8 mouse cellular contexts compared by ENCODE assay signal in the genomic region with DNA sequence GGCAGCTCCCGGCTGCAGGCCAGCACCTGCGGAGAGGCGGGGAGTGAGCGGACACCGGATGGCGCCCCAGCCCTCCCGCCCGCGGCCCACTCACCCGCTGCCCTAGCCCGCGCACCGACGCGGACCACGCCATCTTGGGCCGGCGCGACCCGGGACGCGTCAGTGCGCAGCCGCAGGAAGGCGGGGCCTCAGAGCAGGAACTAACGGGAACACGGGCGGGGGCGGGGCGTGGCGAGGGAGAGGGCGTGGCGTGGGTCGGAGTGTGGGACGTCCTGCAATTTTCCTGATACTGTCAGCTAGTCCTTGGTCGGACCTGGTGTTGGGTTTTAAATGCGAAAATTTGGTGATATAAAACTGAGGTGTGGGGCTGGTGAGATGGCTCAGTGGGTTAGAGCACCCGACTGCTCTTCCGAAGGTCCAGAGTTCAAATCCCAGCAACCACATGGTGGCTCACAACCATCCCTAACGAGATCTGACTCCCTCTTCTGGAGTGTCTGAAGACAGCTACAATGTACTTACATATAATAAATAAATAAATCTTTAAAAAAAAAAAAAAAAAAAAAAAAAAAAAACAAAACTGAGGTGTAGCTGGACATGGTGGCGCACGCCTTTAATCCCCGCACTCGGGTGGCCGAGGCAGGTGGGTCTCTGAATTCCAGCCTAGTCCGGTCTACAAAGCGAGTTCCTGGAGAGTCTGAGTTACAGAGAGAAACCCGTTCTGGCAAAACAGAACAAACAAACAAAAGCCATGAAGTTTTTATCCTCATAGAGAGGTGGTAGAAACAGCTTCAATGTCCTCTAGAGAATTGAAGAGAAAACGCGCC. TPM values are rescaled to one million over a fixed set of nuclear protein-coding genes. Genes with fewer than 3 reads are reported as not detected.
DNase-seq lines count a peak whose midpoint lies in the region; ATAC-seq and TF ChIP-seq lines count a peak whose summit lies in the region.

No protein-coding gene starts in this region.

- H3K27me3 ChIP-seq in C2C12 (ENCODE audit: control insufficient read depth, insufficient read depth, insufficient read length): no peaks in the 10 kb centered on the region
- no peaks in the 10 kb centered on the region for H3K27me3 ChIP-seq in heart, embryonic 10.5 days (ENCODE audit: insufficient read depth, poor library complexity, severe bottlenecking)
- H3K27me3 ChIP-seq in kidney, embryonic 15.5 days: no peaks in the 10 kb centered on the region
- no peaks in the 10 kb centered on the region for H3K27me3 ChIP-seq in limb, embryonic 15.5 days
- H3K27me3 ChIP-seq in midbrain, postnatal 0 days (ENCODE audit: insufficient read depth, low read length): no peaks in the 10 kb centered on the region

- H3ac ChIP-seq in C2C12 (ENCODE audit: control insufficient read depth, insufficient read length, low read depth): peak overlapping the region; percentile 98

- peaks cover 16% of the 10 kb centered on the region for H3K79me3 ChIP-seq in C2C12 (ENCODE audit: low read depth)

- TF ChIP-seq CTCF in C2C12 (IDR thresholded peaks at IDR 0.05; ENCODE audit: control insufficient read depth, insufficient read depth, insufficient read length): no peak
- TF ChIP-seq CTCF in embryonic fibroblast, embryonic 13.5 days (IDR thresholded peaks at IDR 0.05; ENCODE audit: borderline replicate concordance, insufficient read depth, low read length): no peak
- no peak for TF ChIP-seq CTCF in midbrain, postnatal 0 days (IDR thresholded peaks at IDR 0.05)

- peak; percentile 97 for ATAC-seq in kidney, embryonic 15.5 days (replicated peaks; ENCODE audit: low FRiP score)
- ATAC-seq in limb, embryonic 15.5 days (ENCODE audit: insufficient number of reproducible peaks, low FRiP score, low TSS enrichment, low read depth): peak; percentile 87
- peak; percentile 94 for ATAC-seq in midbrain, postnatal 0 days (ENCODE audit: low FRiP score)

- H3K27ac ChIP-seq in embryonic fibroblast, embryonic 13.5 days (ENCODE audit: insufficient read depth, low read length): no peak overlapping the region
- H3K27ac ChIP-seq in heart, embryonic 10.5 days: peak overlapping the region; percentile 98
- H3K27ac ChIP-seq in kidney, embryonic 15.5 days: peak overlapping the region; percentile 86
- peak overlapping the region; percentile 82 for H3K27ac ChIP-seq in limb, embryonic 15.5 days
- peak overlapping the region; percentile 85 for H3K27ac ChIP-seq in midbrain, postnatal 0 days (ENCODE audit: low read depth, low read length)

- H3K9ac ChIP-seq in kidney, embryonic 15.5 days: peak overlapping the region; percentile 93
- H3K9ac ChIP-seq in limb, embryonic 15.5 days: peak overlapping the region; percentile 95
- peak overlapping the region; percentile 84 for H3K9ac ChIP-seq in midbrain, postnatal 0 days (replicated peaks; ENCODE audit: low read length, poor library complexity, severe bottlenecking)

- peak; percentile 93 for DNase-seq in brain, adult 2 months (ENCODE audit: low read depth, low spot score)
- peak; percentile 97 for DNase-seq in heart, embryonic 10.5 days (ENCODE audit: low spot score)
- peak; percentile 91 for DNase-seq in midbrain, postnatal 0 days (ENCODE audit: low spot score)
- DNase-seq in spleen, postnatal 10 days (ENCODE audit: low spot score in 2 of 2): peak; percentile 88 to 97

- peaks cover 29% of the 10 kb centered on the region for H3K79me2 ChIP-seq in C2C12 (ENCODE audit: control insufficient read depth, insufficient read depth)

- no peaks in the 10 kb centered on the region for H3K9me3 ChIP-seq in heart, embryonic 10.5 days
- H3K9me3 ChIP-seq in kidney, embryonic 15.5 days (replicated peaks): no peaks in the 10 kb centered on the region
- H3K9me3 ChIP-seq in limb, embryonic 15.5 days: no peaks in the 10 kb centered on the region
- no peaks in the 10 kb centered on the region for H3K9me3 ChIP-seq in midbrain, postnatal 0 days (ENCODE audit: low read length)

- peak overlapping the region; percentile 95 for H3K4me3 ChIP-seq in C2C12 (ENCODE audit: insufficient read depth, poor library complexity, severe bottlenecking)
- H3K4me3 ChIP-seq in embryonic fibroblast, embryonic 13.5 days (ENCODE audit: insufficient read depth, low read length): peak overlapping the region; percentile 76
- H3K4me3 ChIP-seq in heart, embryonic 10.5 days: peak overlapping the region; percentile 99
- peak overlapping the region; percentile 90 for H3K4me3 ChIP-seq in kidney, embryonic 15.5 days (replicated peaks)
- peak overlapping the region; percentile 93 for H3K4me3 ChIP-seq in limb, embryonic 15.5 days
- H3K4me3 ChIP-seq in midbrain, postnatal 0 days (ENCODE audit: low read depth, low read length): peak overlapping the region; percentile 99

- TF ChIP-seq POLR2A in embryonic fibroblast, embryonic 13.5 days (IDR thresholded peaks at IDR 0.05; ENCODE audit: low read depth, low read length): peak; percentile 96

- peak overlapping the region; percentile 73 for H3K4me2 ChIP-seq in kidney, embryonic 15.5 days
- H3K4me2 ChIP-seq in limb, embryonic 15.5 days: peak overlapping the region; percentile 81
- peak overlapping the region; percentile 74 for H3K4me2 ChIP-seq in midbrain, postnatal 0 days (ENCODE audit: low read depth, low read length, poor library complexity, severe bottlenecking)

- WGBS in heart, embryonic 10.5 days: 17% methylated on average over 50 of the region's 50 CpGs
- WGBS in kidney, embryonic 15.5 days: 18% methylated on average over 49 of the region's 50 CpGs
- WGBS in limb, embryonic 15.5 days: 17% methylated on average over 48 of the region's 50 CpGs
- 24% methylated on average over 37 of the region's 50 CpGs for WGBS in midbrain, postnatal 0 days

- H3K4me1 ChIP-seq in embryonic fibroblast, embryonic 13.5 days (ENCODE audit: control insufficient read depth, insufficient read depth, low read length): peaks cover 3% of the 10 kb centered on the region; the same call in 1 of the 2 replicates
- peaks cover 14% of the 10 kb centered on the region for H3K4me1 ChIP-seq in heart, embryonic 10.5 days
- H3K4me1 ChIP-seq in kidney, embryonic 15.5 days: peaks cover 18% of the 10 kb centered on the region
- peaks cover 15% of the 10 kb centered on the region for H3K4me1 ChIP-seq in limb, embryonic 15.5 days
- peaks cover 11% of the 10 kb centered on the region for H3K4me1 ChIP-seq in midbrain, postnatal 0 days (ENCODE audit: insufficient read depth, low read length)

- peaks cover 6% of the 10 kb centered on the region for H3K36me3 ChIP-seq in C2C12 (ENCODE audit: control insufficient read depth, insufficient read depth)
- H3K36me3 ChIP-seq in heart, embryonic 10.5 days: peaks cover 27% of the 10 kb centered on the region
- peaks cover 22% of the 10 kb centered on the region for H3K36me3 ChIP-seq in kidney, embryonic 15.5 days
- H3K36me3 ChIP-seq in limb, embryonic 15.5 days: peaks cover 28% of the 10 kb centered on the region
- H3K36me3 ChIP-seq in midbrain, postnatal 0 days (ENCODE audit: insufficient read depth, low read length): peaks cover 6% of the 10 kb centered on the region; the same call in 1 of the 2 replicates

TF ChIP-seq in C2C12, 6 proteins besides CTCF, POLR2A, EP300 and RAD21:
- no peak for TF ChIP-seq FOSL1 (IDR thresholded peaks at IDR 0.05; ENCODE audit: insufficient read depth, low read length, poor library complexity, severe bottlenecking)
- TF ChIP-seq CEBPB (IDR thresholded peaks at IDR 0.05; ENCODE audit: low read depth): no peak
- TF ChIP-seq MAX (IDR thresholded peaks at IDR 0.05): no peak
- TF ChIP-seq MYOD1 (IDR thresholded peaks at IDR 0.05; ENCODE audit: control insufficient read depth, insufficient read length, low read depth): no peak
- TF ChIP-seq USF1 (IDR thresholded peaks at IDR 0.05; ENCODE audit: low read depth): no peak
- TF ChIP-seq MYOG (IDR thresholded peaks at IDR 0.05; ENCODE audit: control insufficient read depth, extremely low read depth, insufficient read length): no peak

RNA-seq across cellular contexts. Expression of a gene that starts 7.7 kb away (rescaled TPM):
- 150 TPM for polyA plus RNA-seq in C2C12 (2012; fragmentation: generic; extraction: Trizol)
- polyA plus RNA-seq in embryonic fibroblast, embryonic 13.5 days (2011; ENCODE audit: insufficient read length, low read depth, missing spikeins): 40.2 and 41.9 TPM in 2 replicates
- 177 and 181 TPM in 2 replicates for polyA plus RNA-seq in heart, embryonic 10.5 days (2016; fragmentation: Nextera tagmentation; extraction: Ambion mirVana)
- polyA plus RNA-seq in kidney, embryonic 15.5 days (2015; fragmentation: Nextera tagmentation; extraction: Ambion mirVana): 192 and 202 TPM in 2 replicates
- 164 and 170 TPM in 2 replicates for polyA plus RNA-seq in limb, embryonic 15.5 days (2015; fragmentation: Nextera tagmentation; extraction: Ambion mirVana)
- total RNA-seq in midbrain, postnatal 0 days (2014; rRNA removed): 62.2 and 86.4 TPM in 2 replicates
- 222 and 226 TPM in 2 replicates for polyA plus RNA-seq in midbrain, postnatal 0 days (2015; fragmentation: Nextera tagmentation; extraction: Ambion mirVana)

RNA-seq across cellular contexts. Expression of a gene that starts 54.4 kb away (rescaled TPM):
- polyA plus RNA-seq in C2C12 (2012; fragmentation: generic; extraction: Trizol): 22.3 TPM
- 18.5 and 19.7 TPM in 2 replicates for polyA plus RNA-seq in embryonic fibroblast, embryonic 13.5 days (2011; ENCODE audit: insufficient read length, low read depth, missing spikeins)
- polyA plus RNA-seq in heart, embryonic 10.5 days (2016; fragmentation: Nextera tagmentation; extraction: Ambion mirVana): 21.3 and 29.9 TPM in 2 replicates
- polyA plus RNA-seq in kidney, embryonic 15.5 days (2015; fragmentation: Nextera tagmentation; extraction: Ambion mirVana): 22.3 and 23.3 TPM in 2 replicates
- polyA plus RNA-seq in limb, embryonic 15.5 days (2015; fragmentation: Nextera tagmentation; extraction: Ambion mirVana): 28.5 and 29.1 TPM in 2 replicates
- total RNA-seq in midbrain, postnatal 0 days (2014; rRNA removed): 53.9 and 56.2 TPM in 2 replicates
- polyA plus RNA-seq in midbrain, postnatal 0 days (2015; fragmentation: Nextera tagmentation; extraction: Ambion mirVana): 34.2 and 35.0 TPM in 2 replicates
